Mouse (Mus musculus): ENCODE measurements around the gene Nfic. TPM values are rescaled to one million over a fixed set of nuclear protein-coding genes. Genes with fewer than 3 reads are reported as not detected.

Gene Nfic
- total and polyA plus RNA-seq, 3 experiments = 2.0 to 9.7 TPM; not detected in 1

DNA sequence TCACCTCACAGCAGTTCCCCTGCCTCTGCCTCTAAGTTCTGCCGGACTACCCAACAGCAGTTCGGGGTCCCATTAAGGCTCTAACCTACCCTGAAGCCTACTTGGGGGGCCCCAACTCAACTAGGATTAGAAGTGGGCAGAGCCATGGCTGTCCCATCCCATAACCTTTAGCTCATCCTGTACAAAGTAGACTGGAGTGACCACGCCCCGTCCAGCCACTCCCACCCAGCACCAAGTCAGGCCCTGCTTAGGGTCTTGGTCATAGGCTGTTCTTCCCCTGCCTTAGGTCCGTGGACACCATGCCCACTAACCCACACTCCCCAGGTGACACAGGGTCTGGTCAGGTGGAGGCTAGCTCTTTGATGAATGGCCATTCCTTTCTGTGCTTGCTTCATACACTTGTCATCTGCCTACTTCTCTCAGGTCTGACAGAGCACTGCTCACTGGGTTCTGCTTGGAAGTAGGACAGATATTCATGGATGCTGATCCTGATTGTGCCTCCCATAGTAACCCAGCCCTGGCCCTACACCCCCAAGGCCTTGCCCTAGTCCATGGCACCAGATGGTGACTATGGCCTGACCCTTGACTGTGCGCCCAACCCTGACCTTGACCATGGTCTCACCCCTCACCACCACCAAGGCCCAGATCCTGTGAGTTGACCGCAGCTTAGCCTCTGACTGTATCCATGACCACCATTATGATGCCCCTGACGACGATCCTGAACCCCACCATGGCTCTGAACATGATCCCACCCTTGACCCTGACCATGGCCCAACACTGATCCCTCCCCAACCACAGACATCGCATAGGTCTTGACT, 36.1 kb downstream of the Nfic start:
- no peak overlapping the region for H3K4me3 ChIP-seq (ENCODE audit: control insufficient read depth in 1 of 2, insufficient read depth in 1 of 2, low read depth in 2 of 2, low read length in 2 of 2)
- H3K27me3 ChIP-seq (ENCODE audit: control insufficient read depth in 1 of 2, insufficient read depth in 2 of 2, low read length in 2 of 2) = no peaks in the 10 kb centered on the region
- no peak for TF ChIP-seq CTCF (IDR thresholded peaks at IDR 0.05 in 2 of 3, conservative IDR thresholded peaks at IDR 0.05 in 1 of 3; ENCODE audit: control insufficient read depth in 1 of 3, insufficient read depth in 1 of 3, low read depth in 2 of 3, low read length in 3 of 3, poor library complexity in 1 of 3, severe bottlenecking in 1 of 3)
- no peak for TF ChIP-seq TCF12 (IDR thresholded peaks at IDR 0.05; ENCODE audit: low read depth, low read length)
- no peak for TF ChIP-seq MAFK (IDR thresholded peaks at IDR 0.05; ENCODE audit: borderline replicate concordance, low read depth, low read length)
- TF ChIP-seq SMC3 (IDR thresholded peaks at IDR 0.05; ENCODE audit: low read depth, low read length) = no peak
- TF ChIP-seq EP300 (IDR thresholded peaks at IDR 0.05; ENCODE audit: low read depth in 1 of 2, low read length in 2 of 2) = no peak
- TF ChIP-seq HCFC1 (IDR thresholded peaks at IDR 0.05; ENCODE audit: low read depth, low read length) = no peak
- no peak for TF ChIP-seq MYB (IDR thresholded peaks at IDR 0.05; ENCODE audit: low read depth, low read length)
- no peak for TF ChIP-seq POLR2A (IDR thresholded peaks at IDR 0.05; ENCODE audit: control insufficient read depth in 1 of 2, insufficient read depth in 1 of 2, low read depth in 1 of 2, low read length in 2 of 2, poor library complexity in 1 of 2)
- TF ChIP-seq MEF2A (IDR thresholded peaks at IDR 0.05; ENCODE audit: extremely low read depth, insufficient replicate concordance, low read depth, low read length, poor library complexity, severe bottlenecking) = no peak
- TF ChIP-seq JUND (IDR thresholded peaks at IDR 0.05; ENCODE audit: low read depth, low read length) = no peak
- TF ChIP-seq RCOR1 (IDR thresholded peaks at IDR 0.05; ENCODE audit: low read depth, low read length) = no peak
- TF ChIP-seq TAL1 (IDR thresholded peaks at IDR 0.05; ENCODE audit: low read length) = no peak
- TF ChIP-seq POLR2AphosphoS5 (IDR thresholded peaks at IDR 0.05; ENCODE audit: borderline replicate concordance, low read depth, low read length) = no peak
- TF ChIP-seq MAZ (IDR thresholded peaks at IDR 0.05; ENCODE audit: low read depth, low read length) = no peak
- no peak for TF ChIP-seq NRF1 (IDR thresholded peaks at IDR 0.05; ENCODE audit: insufficient read depth, low read depth, low read length, poor library complexity, severe bottlenecking)
- no peak for TF ChIP-seq ZMIZ1 (IDR thresholded peaks at IDR 0.05; ENCODE audit: low read depth, low read length)
- no peak overlapping the region for H3K27ac ChIP-seq (ENCODE audit: control insufficient read depth, low read depth, low read length)
- H3K9ac ChIP-seq (ENCODE audit: control insufficient read depth, low read depth, low read length, poor library complexity, severe bottlenecking) = no peak overlapping the region
- H3K9me3 ChIP-seq (replicated peaks; ENCODE audit: insufficient read depth, low read length) = no peaks in the 10 kb centered on the region
- no peak for DNase-seq (ENCODE audit: low read depth, low spot score)
- no peaks in the 10 kb centered on the region for H3K79me2 ChIP-seq (ENCODE audit: control insufficient read depth, insufficient read depth, low read length, poor library complexity)
- H3K36me3 ChIP-seq (ENCODE audit: control insufficient read depth in 1 of 2, insufficient read depth in 2 of 2, low read length in 2 of 2) = no peaks in the 10 kb centered on the region
- no peaks in the 10 kb centered on the region for H3K4me1 ChIP-seq (ENCODE audit: control insufficient read depth in 1 of 2, insufficient read depth in 2 of 2, low read length in 2 of 2)

DNA sequence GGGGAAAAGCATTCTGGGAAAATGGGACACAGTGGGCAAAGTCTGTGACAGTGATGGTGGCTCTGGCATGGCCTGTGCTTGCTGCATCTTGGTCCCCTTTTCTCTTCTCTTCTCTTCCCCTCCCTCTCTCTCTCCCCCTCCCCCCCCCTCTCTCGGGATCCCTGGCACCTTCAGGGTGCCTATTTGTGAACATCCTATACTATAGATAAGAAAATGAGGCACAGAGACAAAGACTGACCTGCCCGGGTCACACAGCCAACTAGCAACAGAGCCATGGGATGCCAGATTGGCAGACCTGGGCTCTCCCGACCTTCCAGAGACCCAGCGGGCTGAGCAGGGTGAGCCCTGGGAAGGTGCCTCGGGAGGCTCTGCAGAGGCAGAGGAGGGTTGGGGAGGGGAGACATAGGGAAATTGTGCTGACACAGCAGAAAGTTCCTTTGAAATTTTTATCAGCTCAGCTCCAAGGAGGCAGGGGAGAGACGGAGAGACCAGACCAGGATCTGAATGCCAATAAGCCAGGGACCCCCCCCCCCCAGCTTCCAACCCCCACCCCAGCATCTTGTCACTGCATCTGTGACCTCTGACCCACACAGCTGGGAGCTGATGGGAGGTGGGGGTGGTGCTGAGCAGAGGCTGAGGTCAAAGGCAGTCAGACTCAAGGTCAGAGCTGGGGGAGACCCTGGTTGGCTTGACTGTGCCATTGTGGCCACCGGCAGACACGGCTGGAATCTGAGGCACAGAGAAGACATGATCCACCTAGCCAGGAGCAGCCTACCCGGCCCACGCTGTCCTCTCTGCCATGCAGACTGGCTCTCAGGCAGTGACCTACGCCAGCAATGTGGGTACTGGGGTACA, 37.0 kb downstream of the Nfic start:
- Histone ChIP-seq H3K79me2 (ENCODE audit: control insufficient read depth, insufficient read depth, low read length, poor library complexity) (no peaks in the 10 kb centered on the region), H3K9ac (ENCODE audit: control insufficient read depth, low read depth, low read length, poor library complexity, severe bottlenecking) (no peak overlapping the region), H3K27ac (ENCODE audit: control insufficient read depth, low read depth, low read length) (no peak overlapping the region), H3K9me3 (replicated peaks; ENCODE audit: insufficient read depth, low read length) (no peaks in the 10 kb centered on the region), H3K27me3 (ENCODE audit: control insufficient read depth in 1 of 2, insufficient read depth in 2 of 2, low read length in 2 of 2) (no peaks in the 10 kb centered on the region), H3K4me1 (ENCODE audit: control insufficient read depth in 1 of 2, insufficient read depth in 2 of 2, low read length in 2 of 2) (no peaks in the 10 kb centered on the region), H3K36me3 (ENCODE audit: control insufficient read depth in 1 of 2, insufficient read depth in 2 of 2, low read length in 2 of 2) (no peaks in the 10 kb centered on the region), H3K4me3 (ENCODE audit: control insufficient read depth in 1 of 2, insufficient read depth in 1 of 2, low read depth in 2 of 2, low read length in 2 of 2) (no peak overlapping the region)
- TF ChIP-seq ZNF384 (IDR thresholded peaks at IDR 0.05; ENCODE audit: low read depth, low read length) (no peak), CHD2 (IDR thresholded peaks at IDR 0.05; ENCODE audit: low read length) (no peak), MAFK (IDR thresholded peaks at IDR 0.05; ENCODE audit: borderline replicate concordance, low read depth, low read length) (peak; percentile 78), RCOR1 (IDR thresholded peaks at IDR 0.05; ENCODE audit: low read depth, low read length) (no peak), NELFE (IDR thresholded peaks at IDR 0.05; ENCODE audit: low read depth, low read length) (no peak), E2F4 (IDR thresholded peaks at IDR 0.05; ENCODE audit: borderline replicate concordance, low read depth, low read length) (no peak), CHD1 (IDR thresholded peaks at IDR 0.05; ENCODE audit: low read depth, low read length) (no peak)
- no peak for DNase-seq (ENCODE audit: low read depth, low spot score)

All from MEL (cell line).